Mouse (Mus musculus): ENCODE data around the gene Ccdc57. TPM values are rescaled to one million over a fixed set of nuclear protein-coding genes. Genes with fewer than 3 reads are reported as not detected.
A peak's percentile ranks its signal among the peaks of the same experiment; 100 is the strongest.

Ccdc57 gene
- polyA plus RNA-seq, 1 experiment from 2014 or later: 3.9 TPM

DNA sequence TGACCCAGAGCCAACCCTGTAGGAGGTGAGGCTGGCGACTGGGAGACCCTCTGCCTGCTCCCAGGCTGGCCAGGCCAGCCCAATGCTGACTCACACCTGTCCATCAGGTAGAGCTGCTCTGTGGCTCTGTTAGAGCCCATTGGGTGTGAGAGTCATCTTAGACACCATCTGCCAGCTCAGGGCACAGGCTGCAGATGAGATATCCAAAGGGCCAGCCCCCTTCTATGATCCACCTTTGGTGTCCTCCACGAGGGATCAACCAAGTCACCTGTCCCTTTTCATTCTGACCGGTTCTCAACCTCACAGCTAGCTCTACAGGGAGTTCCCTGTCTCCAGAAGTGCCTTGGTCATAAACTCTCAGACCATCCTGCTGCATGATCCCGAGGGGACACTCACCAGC is 110.4 kb downstream of the Ccdc57 start:
- no peak for ATAC-seq (ENCODE audit: low read depth)
- H3K9me3 ChIP-seq: no peaks in the 10 kb centered on the region
- peak overlapping the region; percentile 92 for H3K4me3 ChIP-seq
- peaks cover 50% of the 10 kb centered on the region for H3K36me3 ChIP-seq
- H3K9ac ChIP-seq: peak overlapping the region; percentile 96
- H3K27me3 ChIP-seq: no peaks in the 10 kb centered on the region
- H3K4me1 ChIP-seq (replicated peaks): peaks cover 50% of the 10 kb centered on the region
- H3K4me2 ChIP-seq: peak overlapping the region; percentile 100
- H3K27ac ChIP-seq (replicated peaks): no peak overlapping the region; the same call in 1 of the 2 replicates
- WGBS: 69% methylated on average over 4 of the region's 4 CpGs

- WGBS: 84% methylated on average over 14 of the region's 14 CpGs
- Histone ChIP-seq H3K36me3 (peaks cover 60% of the 10 kb centered on the region), H3K27ac (replicated peaks) (no peak overlapping the region), H3K27me3 (no peaks in the 10 kb centered on the region), H3K4me3 (peak overlapping the region; percentile 92), H3K4me2 (peak overlapping the region; percentile 100), H3K9ac (peak overlapping the region; percentile 96), H3K4me1 (replicated peaks) (peaks cover 45% of the 10 kb centered on the region), H3K9me3 (no peaks in the 10 kb centered on the region)
- ATAC-seq (ENCODE audit: low read depth): no peak
Measured at GRCm38 (mm10) chr11:120821076-120821922, 111.4 kb downstream of the Ccdc57 start.

DNA sequence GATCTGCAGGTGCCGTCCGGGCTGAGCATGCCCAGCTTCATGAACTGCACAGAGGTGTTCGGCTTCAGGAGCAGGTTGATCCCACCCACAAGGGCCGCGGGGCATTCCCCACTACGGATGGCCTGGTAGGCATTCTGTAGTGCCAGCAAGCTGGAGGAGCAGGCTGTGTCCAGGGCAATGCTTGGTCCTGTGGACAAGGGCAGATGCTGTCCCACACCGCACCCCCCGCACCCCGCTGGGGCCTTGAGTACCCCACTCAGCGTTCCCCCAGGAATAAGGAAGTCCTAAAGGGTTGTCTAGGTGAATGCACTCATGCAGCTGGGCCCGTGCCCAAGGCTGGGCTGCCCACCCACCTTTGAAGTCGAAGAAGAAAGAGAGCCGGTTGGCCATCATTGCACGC is 112.1 kb downstream of the Ccdc57 start:
- Histone ChIP-seq H3K9me3 (no peaks in the 10 kb centered on the region), H3K27me3 (no peaks in the 10 kb centered on the region), H3K4me1 (replicated peaks) (peaks cover 38% of the 10 kb centered on the region), H3K36me3 (peaks cover 68% of the 10 kb centered on the region), H3K4me3 (no peak overlapping the region), H3K9ac (peak overlapping the region; percentile 96; the same call in 1 of the 2 replicates), H3K27ac (replicated peaks) (no peak overlapping the region), H3K4me2 (peak overlapping the region; percentile 100; the same call in 1 of the 2 replicates)
- ATAC-seq (ENCODE audit: low read depth): no peak
- 91% methylated on average over 14 of the region's 14 CpGs for WGBS

DNA sequence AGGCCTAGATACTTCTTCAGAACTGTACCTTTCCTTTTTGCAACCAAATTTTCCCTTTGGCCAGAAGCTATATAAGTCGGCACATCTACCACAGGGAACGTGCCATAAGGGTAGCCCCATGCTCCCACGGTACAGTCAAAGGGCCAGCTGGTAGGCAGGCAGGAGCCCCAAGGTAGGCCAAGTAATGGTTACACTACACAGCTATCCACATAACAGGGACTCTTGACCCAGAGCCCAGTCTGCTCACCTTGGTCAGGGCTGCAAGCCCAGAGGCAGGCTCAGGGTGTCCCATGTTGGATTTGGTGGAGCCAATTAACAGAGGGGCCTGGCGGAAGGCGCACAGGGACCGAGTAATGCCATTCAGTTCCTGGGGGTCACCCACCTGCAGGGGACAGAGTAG is 113.1 kb downstream of the Ccdc57 start:
- Histone ChIP-seq H3K36me3 (peaks cover 78% of the 10 kb centered on the region), H3K9me3 (no peaks in the 10 kb centered on the region), H3K27ac (replicated peaks) (no peak overlapping the region), H3K4me1 (replicated peaks) (peaks cover 31% of the 10 kb centered on the region), H3K9ac (no peak overlapping the region), H3K4me2 (no peak overlapping the region), H3K4me3 (no peak overlapping the region), H3K27me3 (no peaks in the 10 kb centered on the region)
- WGBS: 96% methylated on average over 6 of the region's 6 CpGs
- ATAC-seq (ENCODE audit: low read depth): no peak

- H3K27me3 ChIP-seq: no peaks in the 10 kb centered on the region
- H3K4me3 ChIP-seq: no peak overlapping the region
Measured at GRCm38 (mm10) chr11:120818251-120818650, 114.4 kb downstream of the Ccdc57 start.

GRCm38 (mm10) chr11:120817358-120817757 is 115.3 kb downstream of the Ccdc57 start:
- Histone ChIP-seq H3K4me3 (no peak overlapping the region), H3K4me1 (replicated peaks) (peaks cover 21% of the 10 kb centered on the region), H3K36me3 (peaks cover 100% of the 10 kb centered on the region), H3K4me2 (no peak overlapping the region), H3K27me3 (no peaks in the 10 kb centered on the region), H3K9ac (no peak overlapping the region), H3K9me3 (no peaks in the 10 kb centered on the region), H3K27ac (replicated peaks) (no peak overlapping the region)
- WGBS: 90% methylated on average over 6 of the region's 6 CpGs
- no peak for ATAC-seq (ENCODE audit: low read depth)

More at GRCm38 (mm10) chr11:120818251-120818650, 114.4 kb downstream of the Ccdc57 start:
- no peak overlapping the region for H3K4me2 ChIP-seq
- H3K9ac ChIP-seq: no peak overlapping the region
- H3K27ac ChIP-seq (replicated peaks): no peak overlapping the region
- WGBS: 98% methylated on average over 13 of the region's 13 CpGs
- peaks cover 30% of the 10 kb centered on the region for H3K4me1 ChIP-seq (replicated peaks)
- H3K9me3 ChIP-seq: no peaks in the 10 kb centered on the region
- ATAC-seq (ENCODE audit: low read depth): no peak
- H3K36me3 ChIP-seq: peaks cover 91% of the 10 kb centered on the region

DNA sequence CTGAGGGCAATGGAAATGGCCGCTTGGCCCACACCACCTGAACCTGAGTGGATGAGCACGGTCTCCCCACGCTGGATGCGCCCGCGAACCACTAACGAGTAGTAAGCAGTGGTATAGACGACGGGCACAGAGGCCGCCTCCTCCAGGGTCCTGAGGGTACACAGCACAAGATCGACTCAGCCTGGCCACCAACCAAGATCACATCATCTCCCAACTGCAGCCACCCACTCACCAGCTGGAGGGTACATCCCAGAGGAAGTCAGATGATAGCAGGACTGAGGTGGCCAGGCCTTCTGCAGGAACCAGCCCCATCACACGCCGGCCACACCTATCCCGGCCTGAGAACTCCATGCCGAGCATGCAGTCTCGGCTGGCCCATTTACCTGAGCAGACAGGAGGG is 120.6 kb downstream of the Ccdc57 start:
- Histone ChIP-seq H3K27ac (replicated peaks) (no peak overlapping the region), H3K27me3 (no peaks in the 10 kb centered on the region), H3K9me3 (no peaks in the 10 kb centered on the region), H3K4me2 (no peak overlapping the region), H3K4me3 (no peak overlapping the region), H3K4me1 (replicated peaks) (no peaks in the 10 kb centered on the region), H3K9ac (no peak overlapping the region), H3K36me3 (peaks cover 100% of the 10 kb centered on the region)
- 94% methylated on average over 16 of the region's 16 CpGs for WGBS
- no peak for ATAC-seq (ENCODE audit: low read depth)

- whole genome bisulfite sequencing: 94% methylated on average over 12 of the region's 12 CpGs
- Histone ChIP-seq H3K4me3 (no peak overlapping the region), H3K27me3 (no peaks in the 10 kb centered on the region), H3K27ac (replicated peaks) (no peak overlapping the region), H3K36me3 (peaks cover 79% of the 10 kb centered on the region), H3K9ac (no peak overlapping the region), H3K9me3 (no peaks in the 10 kb centered on the region), H3K4me1 (replicated peaks) (no peaks in the 10 kb centered on the region), H3K4me2 (no peak overlapping the region)
- ATAC-seq (ENCODE audit: low read depth): no peak
Measured at GRCm38 (mm10) chr11:120808010-120808409, 124.7 kb downstream of the Ccdc57 start.

- no peak overlapping the region for H3K4me3 ChIP-seq
- 65% methylated on average over 7 of the region's 7 CpGs for WGBS
- no peaks in the 10 kb centered on the region for H3K9me3 ChIP-seq
- no peaks in the 10 kb centered on the region for H3K27me3 ChIP-seq
- H3K27ac ChIP-seq (replicated peaks): no peak overlapping the region
- H3K4me2 ChIP-seq: no peak overlapping the region
- H3K4me1 ChIP-seq (replicated peaks): no peaks in the 10 kb centered on the region
- H3K9ac ChIP-seq: no peak overlapping the region
- peaks cover 56% of the 10 kb centered on the region for H3K36me3 ChIP-seq
- no peak for ATAC-seq (ENCODE audit: low read depth)
Measured at GRCm38 (mm10) chr11:120805375-120806298, 127.0 kb downstream of the Ccdc57 start.

DNA sequence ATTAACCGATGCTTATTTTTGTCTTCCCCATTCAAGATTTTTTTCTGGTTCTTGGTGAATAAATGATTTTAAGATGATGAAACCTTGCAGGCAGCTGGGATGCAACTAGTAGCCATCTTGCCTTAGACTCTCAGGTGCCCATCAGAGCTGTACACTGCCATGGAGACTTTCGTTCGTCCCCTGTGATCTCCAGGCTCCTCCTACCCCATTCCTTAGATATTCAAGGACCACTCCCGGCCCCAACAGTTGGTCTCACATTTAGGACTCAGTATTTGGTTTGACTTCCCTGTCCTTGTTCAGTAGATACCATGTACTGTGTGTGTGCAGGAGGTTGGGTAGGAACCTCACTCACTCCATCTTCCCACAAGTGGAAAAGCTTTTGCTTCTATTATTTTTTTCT is 127.9 kb downstream of the Ccdc57 start:
- peaks cover 47% of the 10 kb centered on the region for H3K36me3 ChIP-seq
- WGBS: 72% methylated on average over 4 of the region's 4 CpGs
- no peak overlapping the region for H3K4me2 ChIP-seq
- H3K4me1 ChIP-seq (replicated peaks): peaks cover 5% of the 10 kb centered on the region; the same call in 1 of the 2 replicates
- no peak for ATAC-seq (ENCODE audit: low read depth)
- H3K27me3 ChIP-seq: no peaks in the 10 kb centered on the region
- no peaks in the 10 kb centered on the region for H3K9me3 ChIP-seq
- no peak overlapping the region for H3K9ac ChIP-seq
- H3K27ac ChIP-seq (replicated peaks): no peak overlapping the region
- H3K4me3 ChIP-seq: no peak overlapping the region

DNA sequence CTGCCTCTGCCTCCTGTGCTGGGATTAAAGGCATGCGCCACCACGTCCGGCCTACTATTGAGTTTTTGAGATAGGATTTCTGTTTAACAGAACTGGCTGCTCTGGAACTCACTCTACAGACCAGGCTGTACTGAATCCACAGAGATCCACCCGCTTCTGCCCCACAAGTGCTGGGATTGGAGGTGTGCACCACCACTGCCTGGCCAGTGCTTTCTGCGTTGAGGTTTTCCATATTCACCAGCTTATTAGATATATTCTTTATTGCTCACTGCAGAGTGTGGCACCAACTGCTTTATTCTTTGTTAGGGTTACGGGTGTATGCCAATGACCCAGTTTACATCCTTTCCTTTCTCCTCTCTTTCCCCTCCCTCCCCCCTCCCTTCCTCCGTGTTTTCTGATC is 128.4 kb downstream of the Ccdc57 start:
- Histone ChIP-seq H3K27ac (replicated peaks) (no peak overlapping the region), H3K4me3 (no peak overlapping the region), H3K27me3 (no peaks in the 10 kb centered on the region), H3K4me2 (no peak overlapping the region), H3K36me3 (peaks cover 42% of the 10 kb centered on the region), H3K9me3 (no peaks in the 10 kb centered on the region), H3K4me1 (replicated peaks) (peaks cover 6% of the 10 kb centered on the region; the same call in 1 of the 2 replicates), H3K9ac (no peak overlapping the region)
- 81% methylated on average over 7 of the region's 7 CpGs for WGBS
- ATAC-seq (ENCODE audit: low read depth): no peak

Measured in neural tube, embryonic 13.5 days (tissue).